Mouse (Mus musculus) kidney, postnatal 0 days (tissue): ENCODE measurements at regions not wholly inside any gene's neighbourhood (a gene's known extent, or its start where the extent isn't known, plus 50 kb on each side); places are given as distances from the start of the nearest gene placed in this dataset.
A peak's percentile ranks its signal among the peaks of the same experiment; 100 is the strongest.

ENCODE experiments used
- ATAC-seq: fragments of 200-750 bp; cut with Nextera tagmentation; replicated peaks from 2 replicates; pipeline ENCODE4 v1.8.0; 2017; ENCODE audit warnings: low read depth, moderate number of reproducible peaks, moderate TSS enrichment, moderate library complexity; ENCODE audit not compliant: low FRiP score
- DNase-seq: peaks from one replicate; pipeline ENCODE4 v3.0.0-alpha.2; 2016; ENCODE audit warnings: low spot score
- H3K27ac ChIP-seq: fragments of 300-500 bp; sonication (generic); 2 replicates; pipeline ENCODE4 v1.5.1; 2014; ENCODE audit warnings: mild to moderate bottlenecking
- H3K27me3 ChIP-seq: fragments of 300-500 bp; sonication (generic); 2 replicates; pipeline ENCODE4 v1.6.1; 2014; ENCODE audit warnings: low read length, mixed read lengths; ENCODE audit not compliant: insufficient read depth
- H3K36me3 ChIP-seq: fragments of 300-500 bp; sonication (generic); 2 replicates; pipeline ENCODE4 v1.6.1; 2014; ENCODE audit warnings: low read length, mixed read lengths; ENCODE audit not compliant: insufficient read depth
- H3K4me1 ChIP-seq: fragments of 300-500 bp; sonication (generic); replicated peaks from 2 replicates; pipeline ENCODE4 v1.6.1; 2014; ENCODE audit warnings: antibody characterized with exemption, low read length, mixed read lengths; ENCODE audit not compliant: insufficient read depth
- H3K4me2 ChIP-seq: fragments of 300-500 bp; sonication (generic); 2 replicates; pipeline ENCODE4 v1.6.1; 2014; ENCODE audit warnings: mild to moderate bottlenecking, low read length, moderate library complexity, mixed read lengths
- H3K4me3 ChIP-seq: fragments of 300-500 bp; sonication (generic); replicated peaks from 2 replicates; pipeline ENCODE4 v1.5.1; 2014; ENCODE audit warnings: low read depth, low read length
- H3K9ac ChIP-seq: fragments of 300-500 bp; sonication (generic); 2 replicates; pipeline ENCODE4 v1.6.1; 2014; ENCODE audit warnings: low read depth, low read length
- H3K9me3 ChIP-seq: fragments of 300-500 bp; sonication (generic); replicated peaks from 2 replicates; pipeline ENCODE4 v1.6.1; 2016; ENCODE audit warnings: low read length, inconsistent platforms, mixed read lengths
- CTCF ChIP-seq: IDR thresholded peaks from 2 replicates; pipeline ENCODE4 v1.5.1; 2016; ENCODE audit warnings: antibody characterized with exemption, low read depth, mild to moderate bottlenecking, moderate library complexity
- WGBS: fragments of 180-500 bp; shearing (Covaris S2); extraction: QIAGEN DNeasy Blood & Tissue Kit; methylation state at CpG from one replicate; pipeline ENCODE4 v1.1.7; 2014; 5-methylcytosine and 5-hydroxymethylcytosine counted together

GRCm38 (mm10) chr12:21481644-21482043 is 64.2 kb upstream of the Ywhaq start:
- Histone ChIP-seq H3K4me3 (no peak overlapping the region), H3K9ac (no peak overlapping the region), H3K4me2 (no peak overlapping the region), H3K4me1 (no peaks in the 10 kb centered on the region), H3K36me3 (no peaks in the 10 kb centered on the region), H3K27ac (no peak overlapping the region), H3K27me3 (no peaks in the 10 kb centered on the region), H3K9me3 (no peaks in the 10 kb centered on the region)
- no peak for DNase-seq
- TF ChIP-seq CTCF: no peak
- WGBS: 86% methylated on average over 2 of the region's 2 CpGs
- no peak for ATAC-seq

GRCm38 (mm10) chr12:21480226-21480625 is 62.8 kb upstream of the Ywhaq start:
- no peak for DNase-seq
- H3K27me3 ChIP-seq: no peaks in the 10 kb centered on the region

GRCm38 (mm10) chr12:21479251-21479650 is 61.8 kb upstream of the Ywhaq start:
- H3K9ac ChIP-seq: no peak overlapping the region
- TF ChIP-seq CTCF: no peak
- WGBS: 25% methylated on average over 1 of the region's 1 CpGs
- no peaks in the 10 kb centered on the region for H3K4me1 ChIP-seq
- no peaks in the 10 kb centered on the region for H3K36me3 ChIP-seq
- DNase-seq (no peak), ATAC-seq (no peak)
- no peak overlapping the region for H3K4me3 ChIP-seq
- no peak overlapping the region for H3K4me2 ChIP-seq
- H3K9me3 ChIP-seq: no peaks in the 10 kb centered on the region
- H3K27me3 ChIP-seq: no peaks in the 10 kb centered on the region
- H3K27ac ChIP-seq: no peak overlapping the region

More at GRCm38 (mm10) chr12:21480226-21480625, 62.8 kb upstream of the Ywhaq start:
- no peak overlapping the region for H3K9ac ChIP-seq
- H3K4me1 ChIP-seq: no peaks in the 10 kb centered on the region
- no peak for TF ChIP-seq CTCF
- H3K9me3 ChIP-seq: no peaks in the 10 kb centered on the region
- no peak for ATAC-seq
- H3K4me2 ChIP-seq: no peak overlapping the region
- no peaks in the 10 kb centered on the region for H3K36me3 ChIP-seq
- H3K4me3 ChIP-seq: no peak overlapping the region
- 88% methylated on average over 2 of the region's 2 CpGs for WGBS
- H3K27ac ChIP-seq: no peak overlapping the region

GRCm38 (mm10) chr12:21476516-21476915 is 59.1 kb upstream of the Ywhaq start:
- Histone ChIP-seq H3K9ac (no peak overlapping the region), H3K4me3 (no peak overlapping the region), H3K4me2 (no peak overlapping the region), H3K4me1 (no peaks in the 10 kb centered on the region), H3K27me3 (no peaks in the 10 kb centered on the region), H3K36me3 (no peaks in the 10 kb centered on the region), H3K27ac (no peak overlapping the region), H3K9me3 (no peaks in the 10 kb centered on the region)
- no peak for DNase-seq
- no peak for ATAC-seq
- no peak for TF ChIP-seq CTCF
- 74% methylated on average over 2 of the region's 2 CpGs for WGBS

GRCm38 (mm10) chr12:21472951-21473710 is 55.7 kb upstream of the Ywhaq start:
- no peaks in the 10 kb centered on the region for H3K36me3 ChIP-seq
- 89% methylated on average over 6 of the region's 6 CpGs for WGBS
- H3K4me2 ChIP-seq: no peak overlapping the region
- no peaks in the 10 kb centered on the region for H3K9me3 ChIP-seq
- no peak for TF ChIP-seq CTCF
- no peaks in the 10 kb centered on the region for H3K27me3 ChIP-seq
- ATAC-seq (no peak), DNase-seq (no peak)
- H3K4me3 ChIP-seq: no peak overlapping the region
- H3K9ac ChIP-seq: no peak overlapping the region
- no peak overlapping the region for H3K27ac ChIP-seq
- no peaks in the 10 kb centered on the region for H3K4me1 ChIP-seq

GRCm38 (mm10) chr12:21472487-21472886 is 55.0 kb upstream of the Ywhaq start:
- H3K4me3 ChIP-seq: no peak overlapping the region
- TF ChIP-seq CTCF: peak; percentile 29; the same call in 1 of the 2 replicates
- peak; percentile 15 for DNase-seq
- ATAC-seq: no peak; the same call in 1 of the 2 replicates
- H3K4me1 ChIP-seq: no peaks in the 10 kb centered on the region
- 52% methylated on average over 4 of the region's 4 CpGs for WGBS
- no peak overlapping the region for H3K4me2 ChIP-seq
- H3K27me3 ChIP-seq: no peaks in the 10 kb centered on the region
- no peaks in the 10 kb centered on the region for H3K9me3 ChIP-seq
- H3K9ac ChIP-seq: no peak overlapping the region
- no peak overlapping the region for H3K27ac ChIP-seq
- no peaks in the 10 kb centered on the region for H3K36me3 ChIP-seq
